Mouse (Mus musculus) left cerebral cortex, postnatal 10 days (tissue): Measurements from ENCODE around the gene Hnmt. TPM values are rescaled to one million over a fixed set of nuclear protein-coding genes. Genes with fewer than 3 reads are reported as not detected.

Experiments
- total RNA-seq, 2 experiments: library from RNA; stranded (reverse); gene quantifications; 2 replicates each; pipeline ENCODE4 v1.2.3; 2021

Hnmt gene
- total RNA-seq, 2 experiments from 2014 or later, result 30.9 to 33.3 TPM

Other genes with a start within 250 kb of the Hnmt start
- not detected for gene Tbpl2, start 47.2 kb upstream of the Hnmt start, total RNA-seq
- not detected for gene Il1f8, start 103.8 kb upstream of the Hnmt start, total RNA-seq
- not detected for gene Il1f9, start 137.1 kb upstream of the Hnmt start, total RNA-seq
- not detected for gene Il1f6, start 166.0 kb upstream of the Hnmt start, total RNA-seq
- not detected for gene Il1f5, start 227.6 kb upstream of the Hnmt start, total RNA-seq
- gene Il1f10, start 241.8 kb upstream of the Hnmt start, total RNA-seq, result not detected